Mouse (Mus musculus) intestine, embryonic 15.5 days (tissue): ENCODE data around the gene Hist1h4d. TPM values are rescaled to one million over a fixed set of nuclear protein-coding genes. Genes with fewer than 3 reads are reported as not detected.
"Not testable (repeated sequence)": the region's sequence is repeated elsewhere in the genome, so short reads cannot be mapped to it uniquely, and the experiment has no call there.

ENCODE experiments used
- ATAC-seq: fragments of 200-750 bp; cut with Nextera tagmentation; 2 replicates; pipeline ENCODE4 v1.8.0; 2017; ENCODE audit warnings: moderate TSS enrichment, moderate library complexity
- H3K27ac ChIP-seq: fragments of 300-500 bp; sonication (generic); 2 replicates; pipeline ENCODE4 v1.5.1; 2015; ENCODE audit warnings: mild to moderate bottlenecking, inconsistent platforms
- H3K27me3 ChIP-seq: fragments of 300-500 bp; sonication (generic); replicated peaks from 2 replicates; pipeline ENCODE4 v1.6.1; 2015; ENCODE audit warnings: inconsistent platforms
- H3K36me3 ChIP-seq: fragments of 300-500 bp; sonication (generic); 2 replicates; pipeline ENCODE4 v1.6.1; 2015; ENCODE audit warnings: inconsistent platforms
- H3K4me1 ChIP-seq: fragments of 300-500 bp; sonication (generic); replicated peaks from 2 replicates; pipeline ENCODE4 v1.6.1; 2015; ENCODE audit warnings: inconsistent platforms
- H3K4me2 ChIP-seq: fragments of 300-500 bp; sonication (generic); replicated peaks from 2 replicates; pipeline ENCODE4 v1.6.1; 2015; ENCODE audit warnings: mild to moderate bottlenecking, inconsistent platforms
- H3K4me3 ChIP-seq: fragments of 300-500 bp; sonication (generic); replicated peaks from 2 replicates; pipeline ENCODE4 v1.5.1; 2015; ENCODE audit warnings: inconsistent platforms
- H3K9ac ChIP-seq: fragments of 300-500 bp; sonication (generic); 2 replicates; pipeline ENCODE4 v1.6.1; 2015; ENCODE audit warnings: inconsistent platforms
- H3K9me3 ChIP-seq: fragments of 300-500 bp; sonication (generic); 2 replicates; pipeline ENCODE4 v1.6.1; 2016; ENCODE audit warnings: inconsistent platforms
- WGBS: fragments of 180-500 bp; shearing (Covaris S2); methylation state at CpG from one replicate; pipeline ENCODE4 v1.1.7; 2015; 5-methylcytosine and 5-hydroxymethylcytosine counted together
- polyA plus RNA-seq: library from polyadenylated mRNA; unstranded; fragments of >200 nt; fragmentation: Nextera tagmentation; extraction: Ambion mirVana; gene quantifications from 2 replicates; pipeline ENCODE4 v1.2.1, GENCODE M21; 2015

Hist1h4d gene
- 98.7 and 101 TPM in 2 replicates for polyA plus RNA-seq

DNA sequence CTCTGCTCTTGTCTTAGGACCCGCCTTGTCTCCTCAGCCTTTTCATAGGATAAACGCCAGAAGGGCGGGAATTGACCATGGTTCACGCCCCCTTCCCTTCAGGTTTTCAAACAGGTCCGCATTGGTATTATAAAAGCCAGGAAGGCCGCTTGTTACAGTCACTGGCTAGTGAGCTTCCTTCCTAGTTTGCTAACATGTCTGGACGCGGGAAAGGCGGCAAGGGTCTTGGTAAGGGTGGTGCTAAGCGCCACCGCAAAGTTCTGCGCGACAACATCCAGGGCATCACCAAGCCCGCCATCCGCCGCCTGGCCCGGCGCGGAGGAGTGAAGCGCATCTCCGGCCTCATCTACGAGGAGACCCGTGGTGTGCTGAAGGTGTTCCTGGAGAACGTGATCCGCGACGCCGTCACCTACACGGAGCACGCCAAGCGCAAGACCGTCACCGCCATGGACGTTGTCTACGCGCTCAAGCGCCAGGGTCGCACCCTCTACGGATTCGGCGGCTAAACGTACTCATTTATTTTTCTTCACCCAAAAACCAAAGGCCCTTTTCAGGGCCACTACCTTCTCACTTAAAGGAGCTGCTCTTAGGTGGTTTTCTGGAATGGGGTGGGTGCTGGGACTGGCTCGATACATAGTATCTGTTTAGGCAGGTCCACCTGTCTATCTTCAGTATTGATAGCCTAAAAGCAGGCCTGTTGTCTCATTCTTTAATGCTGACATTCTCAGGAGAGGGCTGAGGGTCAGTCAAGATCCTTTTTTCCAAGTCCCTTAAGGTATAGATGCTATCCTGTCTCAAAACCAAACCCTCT, at the start of gene Hist1h4d:
Gene Hist1h4d, plus strand, starts transcription at position 191 of the 811 bp plus-strand sequence.
- Histone ChIP-seq H3K36me3 (no peaks in the 10 kb centered on the region), H3K4me2 (peak within 1 kb of the TSS; percentile 75), H3K4me3 (peak within 1 kb of the TSS; percentile 51), H3K27ac (peak within 1 kb of the TSS; percentile 86), H3K4me1 (peaks cover 14% of the 10 kb centered on the region; the same call in 1 of the 2 replicates), H3K27me3 (no peaks in the 10 kb centered on the region), H3K9ac (peak within 1 kb of the TSS; percentile 62), H3K9me3 (no peaks in the 10 kb centered on the region)
- ATAC-seq: peak; percentile 92
- WGBS: under 1% methylated on average over 43 of the region's 43 CpGs

- Histone ChIP-seq H3K4me1 (peaks cover 15% of the 10 kb centered on the region), H3K9ac (peak overlapping the region; percentile 45)
- 22% methylated on average over 9 of the region's 9 CpGs for WGBS
Measured at GRCm38 (mm10) chr13:23532262-23533075, 48.9 kb upstream of the Hist1h4d start.

DNA sequence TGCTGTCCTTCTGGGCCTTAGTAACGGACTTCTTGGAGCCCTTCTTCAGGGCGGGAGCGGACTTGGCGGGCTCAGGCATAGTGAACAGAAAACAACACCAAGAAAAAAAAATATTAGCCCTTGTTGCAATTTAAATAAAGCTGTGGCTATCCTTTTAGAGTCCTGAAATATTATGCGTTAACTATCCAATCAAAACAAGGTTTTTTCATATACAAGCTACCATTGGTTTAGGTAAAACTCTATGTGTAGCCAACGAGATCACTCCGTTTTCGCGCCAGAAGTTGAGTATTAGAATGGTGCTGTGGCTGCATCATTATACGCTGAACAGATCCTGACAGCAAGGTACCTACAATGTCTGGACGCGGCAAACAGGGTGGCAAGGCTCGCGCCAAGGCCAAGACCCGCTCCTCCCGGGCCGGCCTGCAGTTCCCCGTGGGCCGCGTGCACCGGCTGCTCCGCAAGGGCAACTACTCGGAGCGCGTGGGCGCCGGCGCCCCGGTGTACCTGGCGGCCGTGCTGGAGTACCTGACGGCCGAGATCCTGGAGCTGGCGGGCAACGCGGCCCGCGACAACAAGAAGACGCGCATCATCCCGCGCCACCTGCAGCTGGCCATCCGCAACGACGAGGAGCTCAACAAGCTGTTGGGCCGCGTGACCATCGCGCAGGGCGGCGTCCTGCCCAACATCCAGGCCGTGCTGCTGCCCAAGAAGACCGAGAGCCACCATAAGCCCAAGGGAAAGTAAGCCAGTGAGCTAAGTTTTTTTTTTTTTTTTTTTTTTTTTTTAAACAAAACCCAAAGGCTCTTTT, 47.6 kb upstream of the Hist1h4d start, which contains the start of gene Hist1h2af:
Gene Hist1h2af, plus strand, starts transcription at position 347 of the 808 bp plus-strand sequence.
- peak within 1 kb of the TSS; percentile 50 for H3K4me3 ChIP-seq
- under 1% methylated on average over 27 of the region's 53 CpGs for WGBS

More at GRCm38 (mm10) chr13:23532262-23533075, 48.9 kb upstream of the Hist1h4d start:
- peak overlapping the region; percentile 39 for H3K4me3 ChIP-seq
- peak overlapping the region; percentile 69 for H3K4me2 ChIP-seq
- peak overlapping the region; percentile 93 for H3K27ac ChIP-seq
- H3K9me3 ChIP-seq: no peaks in the 10 kb centered on the region
- H3K36me3 ChIP-seq: no peaks in the 10 kb centered on the region
- no peaks in the 10 kb centered on the region for H3K27me3 ChIP-seq
- no peak for ATAC-seq

GRCm38 (mm10) chr13:23534368-23535131, 46.8 kb upstream of the Hist1h4d start:
- peak overlapping the region; percentile 50 for H3K4me3 ChIP-seq
- no peaks in the 10 kb centered on the region for H3K9me3 ChIP-seq
- peak overlapping the region; percentile 69 for H3K4me2 ChIP-seq
- peaks cover 15% of the 10 kb centered on the region for H3K4me1 ChIP-seq
- WGBS: under 1% methylated on average over 15 of the region's 15 CpGs
- H3K9ac ChIP-seq: peak overlapping the region; percentile 31
- H3K27ac ChIP-seq: peak overlapping the region; percentile 93
- H3K27me3 ChIP-seq: no peaks in the 10 kb centered on the region
- no peaks in the 10 kb centered on the region for H3K36me3 ChIP-seq
- peak; percentile 32 for ATAC-seq

More for the DNA sequence above, 47.6 kb upstream of the Hist1h4d start, which contains the start of gene Hist1h2af:
- H3K9me3 ChIP-seq, H3K27me3 ChIP-seq, H3K36me3 ChIP-seq: not testable (repeated sequence)
- Histone ChIP-seq H3K4me1 (peaks cover 15% of the 10 kb centered on the region), H3K27ac (peak within 1 kb of the TSS; percentile 93), H3K9ac (peak within 1 kb of the TSS; percentile 41), H3K4me2 (peak within 1 kb of the TSS; percentile 69)
- ATAC-seq: peak; percentile 57

DNA sequence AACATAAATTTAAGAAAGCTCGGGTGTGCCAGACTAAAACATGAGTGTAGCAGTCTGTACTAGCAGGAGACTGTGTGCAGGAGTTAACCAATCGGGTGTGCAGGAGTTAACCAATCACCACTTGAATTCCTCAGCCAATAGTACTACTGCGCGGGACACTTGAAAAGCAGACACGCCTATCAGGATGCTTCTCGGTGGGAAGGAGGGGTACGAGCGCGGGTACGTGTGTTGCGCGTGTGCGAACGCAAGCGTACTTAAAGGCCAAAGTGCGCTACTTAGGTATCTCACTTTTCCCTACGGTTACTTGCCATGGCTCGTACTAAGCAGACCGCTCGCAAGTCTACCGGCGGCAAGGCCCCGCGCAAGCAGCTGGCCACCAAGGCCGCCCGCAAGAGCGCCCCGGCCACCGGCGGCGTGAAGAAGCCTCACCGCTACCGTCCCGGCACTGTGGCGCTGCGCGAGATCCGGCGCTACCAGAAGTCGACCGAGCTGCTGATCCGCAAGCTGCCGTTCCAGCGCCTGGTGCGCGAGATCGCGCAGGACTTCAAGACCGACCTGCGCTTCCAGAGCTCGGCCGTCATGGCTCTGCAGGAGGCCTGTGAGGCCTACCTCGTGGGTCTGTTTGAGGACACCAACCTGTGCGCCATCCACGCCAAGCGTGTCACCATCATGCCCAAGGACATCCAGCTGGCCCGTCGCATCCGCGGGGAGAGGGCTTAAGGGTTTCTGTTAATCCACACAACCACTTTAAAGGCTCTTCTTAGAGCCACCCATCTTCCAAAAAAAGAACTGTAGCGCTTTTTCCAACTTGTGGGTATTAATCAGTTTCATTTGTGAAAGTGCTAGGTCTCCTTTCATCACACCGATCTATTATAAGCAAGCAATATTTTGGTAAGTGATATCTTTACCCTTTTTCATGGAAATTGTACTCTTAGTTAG, 46.0 kb upstream of the Hist1h4d start, which contains the start of gene Hist1h3g:
Gene Hist1h3g, plus strand, starts transcription at position 286 of the 939 bp plus-strand sequence.
- under 1% methylated on average over 49 of the region's 62 CpGs for WGBS
- H3K9me3 ChIP-seq, H3K27me3 ChIP-seq, H3K36me3 ChIP-seq: not testable (repeated sequence)
- H3K4me1 ChIP-seq: peaks cover 15% of the 10 kb centered on the region
- H3K4me2 ChIP-seq: peak within 1 kb of the TSS; percentile 69
- H3K9ac ChIP-seq: peak within 1 kb of the TSS; percentile 53
- peak; percentile 90 for ATAC-seq
- H3K4me3 ChIP-seq: peak within 1 kb of the TSS; percentile 50
- H3K27ac ChIP-seq: peak within 1 kb of the TSS; percentile 93

DNA sequence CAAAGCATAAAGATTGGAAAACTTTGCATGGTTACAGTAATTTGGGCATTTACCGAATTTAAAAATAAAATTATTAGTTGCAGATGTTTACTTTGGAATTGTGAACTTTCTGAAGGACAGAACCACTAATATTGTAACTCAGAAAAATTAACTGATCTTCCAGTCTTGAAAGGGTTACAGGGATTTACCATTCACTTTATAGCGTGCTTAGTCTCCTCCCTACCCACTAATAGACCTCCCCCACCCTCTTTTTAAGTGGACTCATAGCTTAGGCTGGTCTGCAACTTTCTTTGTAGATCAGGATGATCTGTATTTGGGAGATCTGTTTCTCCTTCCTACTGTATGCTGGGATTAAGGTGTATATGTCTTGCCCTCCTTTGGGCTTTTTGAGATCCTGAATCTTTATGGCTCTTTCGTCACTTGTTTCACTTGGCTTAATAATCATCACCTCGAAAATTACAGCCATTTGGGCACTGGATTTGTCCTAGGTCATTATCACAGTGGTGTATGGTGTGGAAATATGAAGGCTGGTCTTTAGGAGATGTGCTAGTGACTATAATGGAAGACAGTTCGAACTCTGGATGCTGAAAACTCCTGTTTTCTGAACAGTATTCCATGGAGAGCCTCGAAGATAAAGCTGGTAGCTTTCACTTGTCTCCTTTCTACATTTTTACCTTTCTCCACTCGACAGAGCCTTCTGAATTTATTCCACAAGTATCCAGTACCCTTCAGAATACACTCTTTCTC, 45.1 kb upstream of the Hist1h4d start:
- no peak for ATAC-seq
- Histone ChIP-seq H3K9me3 (no peaks in the 10 kb centered on the region), H3K27ac (peak overlapping the region; percentile 27), H3K4me3 (peak overlapping the region; percentile 50), H3K36me3 (no peaks in the 10 kb centered on the region), H3K9ac (peak overlapping the region; percentile 42), H3K27me3 (no peaks in the 10 kb centered on the region), H3K4me1 (peaks cover 17% of the 10 kb centered on the region), H3K4me2 (peak overlapping the region; percentile 69)
- WGBS: 14% methylated on average over 7 of the region's 7 CpGs

- Histone ChIP-seq H3K36me3 (no peaks in the 10 kb centered on the region), H3K4me1 (peaks cover 16% of the 10 kb centered on the region), H3K4me3 (no peak overlapping the region), H3K9me3 (no peaks in the 10 kb centered on the region), H3K27ac (no peak overlapping the region), H3K27me3 (no peaks in the 10 kb centered on the region), H3K4me2 (peak overlapping the region; percentile 69; the same call in 1 of the 2 replicates), H3K9ac (no peak overlapping the region)
- WGBS: 69% methylated on average over 3 of the region's 3 CpGs
- ATAC-seq: no peak
Measured at GRCm38 (mm10) chr13:23537006-23537710, 44.2 kb upstream of the Hist1h4d start.

DNA sequence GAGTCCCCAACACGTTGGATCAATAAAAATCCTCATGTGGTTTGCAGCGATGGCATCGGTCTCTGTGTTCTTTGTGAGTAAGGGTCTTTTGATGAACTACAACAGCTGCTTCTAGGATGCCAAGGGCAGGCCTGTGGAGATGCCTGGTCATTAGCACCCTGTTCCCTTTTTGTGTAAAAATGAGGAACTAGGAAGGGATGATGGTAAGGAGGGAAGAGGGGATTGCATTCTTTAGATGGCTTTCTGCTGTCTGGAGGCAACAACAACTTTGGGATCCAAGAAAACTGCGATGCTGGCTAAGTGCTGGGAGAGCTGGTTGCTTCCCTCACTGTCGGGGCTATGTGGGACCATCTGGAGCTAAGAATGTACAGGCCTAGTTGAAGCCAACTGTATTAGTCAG, 43.1 kb upstream of the Hist1h4d start:
- no peak overlapping the region for H3K4me3 ChIP-seq
- no peaks in the 10 kb centered on the region for H3K9me3 ChIP-seq
- H3K4me1 ChIP-seq: 0 out of 2 replicates have a peak, but pooled peaks cover 7% of the 10 kb centered on the region
- H3K36me3 ChIP-seq: no peaks in the 10 kb centered on the region
- 73% methylated on average over 5 of the region's 5 CpGs for WGBS
- H3K27me3 ChIP-seq: no peaks in the 10 kb centered on the region
- H3K27ac ChIP-seq: no peak overlapping the region
- no peak for ATAC-seq
- no peak overlapping the region for H3K9ac ChIP-seq
- no peak overlapping the region for H3K4me2 ChIP-seq

DNA sequence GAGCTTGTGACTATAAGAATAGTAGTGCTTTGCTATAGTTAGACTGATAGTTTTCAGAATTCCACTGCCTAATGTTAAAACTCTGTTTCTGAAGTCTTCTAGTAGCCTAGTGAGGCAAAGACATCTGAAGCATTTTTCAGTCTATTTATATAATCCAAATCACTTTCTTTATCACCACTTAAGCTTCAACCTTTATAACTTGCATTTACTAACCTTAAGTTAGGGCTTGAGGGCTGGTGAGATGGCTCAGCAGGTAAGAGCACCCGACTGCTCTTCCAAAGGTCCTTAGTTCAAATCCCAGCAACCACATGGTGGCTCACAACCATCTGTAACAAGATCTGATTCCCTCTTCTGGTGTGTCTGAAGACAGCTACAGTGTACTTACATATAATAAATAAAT, 41.6 kb upstream of the Hist1h4d start:
- not testable (repeated sequence) for H3K4me2 ChIP-seq, ATAC-seq, H3K27me3 ChIP-seq, H3K4me3 ChIP-seq, H3K27ac ChIP-seq, H3K9ac ChIP-seq, H3K4me1 ChIP-seq, H3K36me3 ChIP-seq, H3K9me3 ChIP-seq
- 59% methylated on average over 1 of the region's 1 CpGs for WGBS
